Mouse (Mus musculus): ENCODE data around the gene Vcl. TPM values are rescaled to one million over a fixed set of nuclear protein-coding genes. Genes with fewer than 3 reads are reported as not detected.

The Vcl gene
- total and polyA plus RNA-seq, 3 experiments = 2.1 to 4.6 (median 4.5) TPM

DNA sequence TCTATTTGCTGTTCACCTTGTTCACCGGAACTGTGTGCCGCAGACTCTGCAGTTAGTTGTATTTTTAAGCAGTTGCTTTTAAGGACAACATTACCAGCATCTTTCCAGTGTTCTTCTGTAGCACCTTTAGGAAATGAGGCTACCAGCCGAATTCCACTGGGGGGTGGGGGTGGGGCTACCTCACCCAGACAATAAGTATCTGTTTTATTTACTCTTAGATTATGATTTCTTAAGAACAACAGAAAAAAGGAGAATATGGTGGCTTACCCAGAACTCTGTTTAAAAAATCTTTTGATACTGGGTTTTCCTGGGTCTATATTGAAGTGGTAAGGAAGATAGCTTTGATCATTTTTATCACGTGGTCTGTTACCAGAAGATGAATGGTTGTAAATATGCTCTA lies 105.1 kb downstream of the Vcl start:
- Histone ChIP-seq H3K36me3 (replicated peaks in 1 of 2; ENCODE audit: control insufficient read depth in 1 of 2, insufficient read depth in 1 of 2, low read length in 1 of 2) (peaks cover 39 to 81% of the 10 kb centered on the region in 2 experiments), H3K27ac (ENCODE audit: insufficient read depth, low read depth) (no peak overlapping the region), H3K4me2 (ENCODE audit: insufficient read depth, low read depth, poor library complexity, severe bottlenecking) (no peak overlapping the region), H3K79me2 (replicated peaks; ENCODE audit: control insufficient read depth, extremely low read depth, insufficient read depth, poor library complexity, severe bottlenecking) (no peaks in the 10 kb centered on the region), H3K4me3 (replicated peaks in 1 of 3; ENCODE audit: low read depth in 2 of 3, low read length in 2 of 3, poor library complexity in 1 of 3) (no peak overlapping the region), H3K27me3 (replicated peaks) (no peaks in the 10 kb centered on the region), H3K9me3 (replicated peaks; ENCODE audit: low read length) (no peaks in the 10 kb centered on the region), H3K4me1 (ENCODE audit: control insufficient read depth in 1 of 2, insufficient read depth in 2 of 2) (peaks cover 0 to 11% of the 10 kb centered on the region in 2 experiments; a peak in 2 of 4 replicates), H3K9ac (ENCODE audit: insufficient read depth, low read depth) (no peak overlapping the region)
- no peak for DNase-seq (ENCODE audit: extremely low read depth)
- dilution Hi-C loops (cut with MboI; ENCODE audit: extremely low pct_ligation_motif_present, extremely low pct_unique_long_range_greater_than_20kb, low sequenced_read_pairs) = no loop called here
- in situ Hi-C loops (cut with MboI; ENCODE audit: low pct_ligation_motif_present, low pct_unique_long_range_greater_than_20kb, low sequenced_read_pairs) = no loop called here
- TF ChIP-seq EP300 (IDR thresholded peaks at IDR 0.05; ENCODE audit: low read length) (no peak), CTCF (conservative IDR thresholded peaks at IDR 0.05 in 1 of 2, IDR thresholded peaks at IDR 0.05 in 1 of 2; ENCODE audit: low read depth in 2 of 2, low read length in 2 of 2) (no peak), ZKSCAN1 (IDR thresholded peaks at IDR 0.05; ENCODE audit: borderline replicate concordance, low read depth, low read length) (no peak), POLR2AphosphoS2 (IDR thresholded peaks at IDR 0.05; ENCODE audit: low read depth, low read length) (no peak), E2F4 (IDR thresholded peaks at IDR 0.05; ENCODE audit: insufficient replicate concordance, low read depth, low read length) (no peak)

GRCm38 (mm10) chr14:21034791-21035190 lies 105.6 kb downstream of the Vcl start:
- in situ Hi-C loops (cut with MboI; ENCODE audit: low pct_ligation_motif_present, low pct_unique_long_range_greater_than_20kb, low sequenced_read_pairs) = no loop called here
- TF ChIP-seq MAFK (IDR thresholded peaks at IDR 0.05; ENCODE audit: insufficient replicate concordance, low read length) (no peak), ZMIZ1 (IDR thresholded peaks at IDR 0.05; ENCODE audit: low read depth, low read length) (no peak), RAD21 (IDR thresholded peaks at IDR 0.05; ENCODE audit: low read depth, low read length) (no peak), UBTF (IDR thresholded peaks at IDR 0.05; ENCODE audit: low read depth, low read length) (no peak), ETS1 (conservative IDR thresholded peaks at IDR 0.05; ENCODE audit: low read depth, low read length) (no peak)
- H3K4me1 ChIP-seq (ENCODE audit: control insufficient read depth in 1 of 2, insufficient read depth in 2 of 2) = peaks cover 0 to 11% of the 10 kb centered on the region in 2 experiments; a peak in 2 of 4 replicates

GRCm38 (mm10) chr14:21039077-21039476 lies 109.9 kb downstream of the Vcl start:
- in situ Hi-C loops (cut with MboI; ENCODE audit: low pct_ligation_motif_present, low pct_unique_long_range_greater_than_20kb, low sequenced_read_pairs) = no loop called here
- dilution Hi-C loops (cut with MboI; ENCODE audit: extremely low pct_ligation_motif_present, extremely low pct_unique_long_range_greater_than_20kb, low sequenced_read_pairs) = no loop called here
- H3K79me2 ChIP-seq (replicated peaks; ENCODE audit: control insufficient read depth, extremely low read depth, insufficient read depth, poor library complexity, severe bottlenecking) = 0 out of 2 replicates have a peak, but pooled peaks cover 2% of the 10 kb centered on the region
- H3K36me3 ChIP-seq (replicated peaks in 1 of 2; ENCODE audit: control insufficient read depth in 1 of 2, insufficient read depth in 1 of 2, low read length in 1 of 2) = peaks cover 35 to 81% of the 10 kb centered on the region in 2 experiments
- TF ChIP-seq MAX (IDR thresholded peaks at IDR 0.05; ENCODE audit: low read length) (no peak), USF2 (conservative IDR thresholded peaks at IDR 0.05; ENCODE audit: low read depth, low read length) (no peak), ZNF384 (IDR thresholded peaks at IDR 0.05; ENCODE audit: low read depth, low read length) (no peak), CHD2 (IDR thresholded peaks at IDR 0.05; ENCODE audit: low read length) (no peak), MXI1 (IDR thresholded peaks at IDR 0.05; ENCODE audit: low read depth, low read length) (no peak), E2F4 (IDR thresholded peaks at IDR 0.05; ENCODE audit: insufficient replicate concordance, low read depth, low read length) (no peak), ETS1 (conservative IDR thresholded peaks at IDR 0.05; ENCODE audit: low read depth, low read length) (no peak)
- H3K4me2 ChIP-seq (ENCODE audit: insufficient read depth, low read depth, poor library complexity, severe bottlenecking) = no peak overlapping the region
- no peak overlapping the region for H3K27ac ChIP-seq (ENCODE audit: insufficient read depth, low read depth)
- H3K9ac ChIP-seq (ENCODE audit: insufficient read depth, low read depth) = no peak overlapping the region
- DNase-seq (ENCODE audit: extremely low read depth) = no peak
- no peaks in the 10 kb centered on the region for H3K27me3 ChIP-seq (replicated peaks)
- H3K4me3 ChIP-seq (replicated peaks in 1 of 3; ENCODE audit: low read depth in 2 of 3, low read length in 2 of 3, poor library complexity in 1 of 3) = no peak overlapping the region
- H3K4me1 ChIP-seq (ENCODE audit: control insufficient read depth in 1 of 2, insufficient read depth in 2 of 2) = peaks cover 0 to 18% of the 10 kb centered on the region in 2 experiments; a peak in 2 of 4 replicates
- no peaks in the 10 kb centered on the region for H3K9me3 ChIP-seq (replicated peaks; ENCODE audit: low read length)

More at GRCm38 (mm10) chr14:21034791-21035190, 105.6 kb downstream of the Vcl start:
- Histone ChIP-seq H3K4me3 (replicated peaks in 1 of 3; ENCODE audit: low read depth in 2 of 3, low read length in 2 of 3, poor library complexity in 1 of 3) (no peak overlapping the region), H3K27ac (ENCODE audit: insufficient read depth, low read depth) (no peak overlapping the region), H3K27me3 (replicated peaks) (no peaks in the 10 kb centered on the region), H3K4me2 (ENCODE audit: insufficient read depth, low read depth, poor library complexity, severe bottlenecking) (no peak overlapping the region), H3K9me3 (replicated peaks; ENCODE audit: low read length) (no peaks in the 10 kb centered on the region), H3K79me2 (replicated peaks; ENCODE audit: control insufficient read depth, extremely low read depth, insufficient read depth, poor library complexity, severe bottlenecking) (no peaks in the 10 kb centered on the region), H3K9ac (ENCODE audit: insufficient read depth, low read depth) (no peak overlapping the region), H3K36me3 (replicated peaks in 1 of 2; ENCODE audit: control insufficient read depth in 1 of 2, insufficient read depth in 1 of 2, low read length in 1 of 2) (peaks cover 42 to 81% of the 10 kb centered on the region in 2 experiments)
- DNase-seq (ENCODE audit: extremely low read depth) = no peak
- dilution Hi-C loops (cut with MboI; ENCODE audit: extremely low pct_ligation_motif_present, extremely low pct_unique_long_range_greater_than_20kb, low sequenced_read_pairs) = no loop called here

All from CH12.LX (cell line).